Mouse (Mus musculus) heart, embryonic 12.5 days (tissue): Measurements from ENCODE around the gene Fbxo39. TPM values are rescaled to one million over a fixed set of nuclear protein-coding genes. Genes with fewer than 3 reads are reported as not detected.

Experiments
- ATAC-seq: fragments of 200-750 bp; cut with Nextera tagmentation; 2 replicates; pipeline ENCODE4 v1.8.0; 2017; ENCODE audit warnings: moderate TSS enrichment, moderate library complexity; ENCODE audit not compliant: insufficient number of reproducible peaks, low FRiP score
- H3K27ac ChIP-seq: fragments of 300-500 bp; sonication (generic); 2 replicates; pipeline ENCODE4 v1.5.1; 2016; ENCODE audit warnings: mild to moderate bottlenecking, moderate library complexity; ENCODE audit not compliant: poor library complexity, severe bottlenecking
- H3K27me3 ChIP-seq: fragments of 300-500 bp; sonication (generic); replicated peaks from 2 replicates; pipeline ENCODE4 v1.6.1; 2016; ENCODE audit warnings: mild to moderate bottlenecking, moderate library complexity
- H3K36me3 ChIP-seq: fragments of 300-500 bp; sonication (generic); 2 replicates; pipeline ENCODE4 v1.6.1; 2016; ENCODE audit warnings: mild to moderate bottlenecking, moderate library complexity
- H3K4me1 ChIP-seq: fragments of 300-500 bp; sonication (generic); replicated peaks from 2 replicates; pipeline ENCODE4 v1.6.1; 2016; ENCODE audit warnings: mild to moderate bottlenecking
- H3K4me2 ChIP-seq: fragments of 300-500 bp; sonication (generic); 2 replicates; pipeline ENCODE4 v1.6.1; 2016; ENCODE audit warnings: mild to moderate bottlenecking, moderate library complexity
- H3K4me3 ChIP-seq: fragments of 300-500 bp; sonication (generic); 2 replicates; pipeline ENCODE4 v1.5.1; 2016; ENCODE audit warnings: mild to moderate bottlenecking
- H3K9ac ChIP-seq: fragments of 300-500 bp; sonication (generic); 2 replicates; pipeline ENCODE4 v1.6.1; 2016; ENCODE audit warnings: mild to moderate bottlenecking, moderate library complexity
- H3K9me3 ChIP-seq: fragments of 300-500 bp; sonication (generic); replicated peaks from 2 replicates; pipeline ENCODE4 v1.6.1; 2016; ENCODE audit warnings: mild to moderate bottlenecking, moderate library complexity
- WGBS: fragments of 180-500 bp; shearing (Covaris S2); methylation state at CpG from one replicate; pipeline ENCODE4 v1.1.7; 2016; 5-methylcytosine and 5-hydroxymethylcytosine counted together
- polyA plus RNA-seq: library from polyadenylated mRNA; unstranded; fragments of >200 nt; fragmentation: Nextera tagmentation; extraction: Ambion mirVana; gene quantifications from 2 replicates; pipeline ENCODE4 v1.2.1, GENCODE M21; 2016

The Fbxo39 gene
- polyA plus RNA-seq: not detected in 2 replicates

DNA sequence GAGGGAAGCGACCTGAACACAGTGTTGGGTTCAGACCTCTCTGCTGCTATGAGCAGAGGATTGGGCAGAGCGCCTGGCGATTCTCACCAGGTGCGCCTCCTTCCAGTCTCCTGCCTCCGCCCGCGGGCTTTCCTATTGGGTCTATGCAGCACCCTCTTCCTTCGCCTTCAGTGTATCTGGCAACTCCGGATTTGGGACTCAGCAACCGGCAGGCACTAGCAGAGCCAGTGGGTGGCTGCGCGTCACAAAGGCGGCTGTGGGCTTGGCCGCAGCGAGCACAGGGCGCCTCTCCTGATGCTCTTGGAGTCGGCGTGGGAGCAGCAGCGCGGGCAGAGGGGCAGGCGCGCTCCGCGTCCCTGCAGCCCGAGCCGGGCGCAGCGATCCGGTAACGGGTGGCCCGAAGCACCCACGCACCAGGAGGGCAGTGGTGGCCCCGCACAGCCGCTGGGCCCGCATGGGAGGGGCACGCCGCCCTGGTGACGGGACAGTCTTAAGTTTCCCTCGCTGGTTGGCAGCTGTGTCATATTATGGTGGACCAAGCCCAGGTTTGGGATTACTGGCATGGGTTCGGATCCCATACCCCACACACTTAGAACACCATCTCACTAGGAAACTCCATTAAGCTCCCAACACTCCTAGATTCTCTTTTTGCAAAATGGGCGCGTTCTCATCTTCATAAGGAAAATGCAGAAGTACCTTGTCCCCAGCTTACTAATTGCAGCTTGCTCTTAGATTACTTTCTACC lies at the start of gene Fbxo39:
Gene Fbxo39, plus strand, starts transcription at position 294 of the 745 bp plus-strand sequence.
- H3K4me1 ChIP-seq: peaks cover 10% of the 10 kb centered on the region
- no peak within 1 kb of the TSS for H3K27ac ChIP-seq
- peaks cover 67% of the 10 kb centered on the region for H3K27me3 ChIP-seq
- WGBS: 9% methylated on average over 42 of the region's 42 CpGs
- H3K9ac ChIP-seq: peak within 1 kb of the TSS; percentile 19; the same call in 1 of the 2 replicates
- H3K4me3 ChIP-seq: peak within 1 kb of the TSS; percentile 40
- no peaks in the 10 kb centered on the region for H3K36me3 ChIP-seq
- no peak for ATAC-seq
- H3K4me2 ChIP-seq: peak within 1 kb of the TSS; percentile 71
- H3K9me3 ChIP-seq: no peaks in the 10 kb centered on the region

- peaks cover 22% of the 10 kb centered on the region for H3K4me1 ChIP-seq
- H3K27me3 ChIP-seq: peaks cover 59% of the 10 kb centered on the region
- WGBS: 6% methylated on average over 11 of the region's 11 CpGs
- ATAC-seq: no peak
- no peaks in the 10 kb centered on the region for H3K9me3 ChIP-seq
- H3K9ac ChIP-seq: peak overlapping the region; percentile 43; the same call in 1 of the 2 replicates
- peak overlapping the region; percentile 91 for H3K4me2 ChIP-seq
- no peak overlapping the region for H3K27ac ChIP-seq
- H3K4me3 ChIP-seq: peak overlapping the region; percentile 50
- no peaks in the 10 kb centered on the region for H3K36me3 ChIP-seq
These were observed 48.8 kb upstream of the Fbxo39 start for GRCm38 (mm10) chr11:72265483-72265882.

GRCm38 (mm10) chr11:72266207-72266959 lies 47.9 kb upstream of the Fbxo39 start:
- no peaks in the 10 kb centered on the region for H3K9me3 ChIP-seq

GRCm38 (mm10) chr11:72266960-72267560 lies 47.2 kb upstream of the Fbxo39 start, which contains the start of gene Slc13a5:
Gene Slc13a5 (minus strand): TSS chr11:72267222.
- Histone ChIP-seq H3K36me3 (no peaks in the 10 kb centered on the region), H3K4me2 (peak within 1 kb of the TSS; percentile 91), H3K27ac (no peak within 1 kb of the TSS), H3K9me3 (no peaks in the 10 kb centered on the region), H3K4me1 (peaks cover 29% of the 10 kb centered on the region), H3K9ac (peak within 1 kb of the TSS; percentile 47; the same call in 1 of the 2 replicates), H3K4me3 (peak within 1 kb of the TSS; percentile 50), H3K27me3 (peaks cover 58% of the 10 kb centered on the region)
- ATAC-seq: peak; percentile 55
- WGBS: 4% methylated on average over 36 of the region's 36 CpGs

More at GRCm38 (mm10) chr11:72266207-72266959, 47.9 kb upstream of the Fbxo39 start:
- peak overlapping the region; percentile 91 for H3K4me2 ChIP-seq
- peak overlapping the region; percentile 50 for H3K4me3 ChIP-seq
- peak; percentile 87 for ATAC-seq
- no peak overlapping the region for H3K27ac ChIP-seq
- 1% methylated on average over 46 of the region's 46 CpGs for WGBS
- H3K4me1 ChIP-seq: peaks cover 24% of the 10 kb centered on the region
- peak overlapping the region; percentile 47; the same call in 1 of the 2 replicates for H3K9ac ChIP-seq
- H3K36me3 ChIP-seq: no peaks in the 10 kb centered on the region
- peaks cover 59% of the 10 kb centered on the region for H3K27me3 ChIP-seq

DNA sequence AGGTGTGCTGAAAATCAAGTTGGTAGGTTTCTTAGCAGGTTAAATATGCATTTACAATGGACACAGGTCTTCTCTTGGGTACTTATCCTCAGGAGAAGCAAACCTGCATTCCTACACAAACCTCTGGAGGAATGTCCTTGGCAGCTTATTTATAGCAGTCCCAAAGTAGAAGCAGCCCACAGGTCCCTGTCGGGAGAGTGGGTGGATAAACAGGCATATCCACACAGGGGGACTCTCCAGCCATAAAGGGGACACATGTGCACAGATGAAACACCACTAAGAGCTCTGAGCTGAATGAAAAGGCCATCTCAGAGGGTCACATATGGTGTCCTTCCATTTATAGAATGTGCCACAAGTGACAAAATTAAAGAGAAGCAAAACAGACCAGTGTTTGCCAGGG lies 42.5 kb upstream of the Fbxo39 start:
- no peak overlapping the region for H3K27ac ChIP-seq
- no peak overlapping the region for H3K4me2 ChIP-seq
- no peak for ATAC-seq
- 18% methylated on average over 1 of the region's 1 CpGs for WGBS
- no peaks in the 10 kb centered on the region for H3K36me3 ChIP-seq
- peaks cover 16% of the 10 kb centered on the region for H3K4me1 ChIP-seq
- no peaks in the 10 kb centered on the region for H3K9me3 ChIP-seq
- peaks cover 24% of the 10 kb centered on the region for H3K27me3 ChIP-seq
- H3K4me3 ChIP-seq: no peak overlapping the region
- no peak overlapping the region for H3K9ac ChIP-seq

DNA sequence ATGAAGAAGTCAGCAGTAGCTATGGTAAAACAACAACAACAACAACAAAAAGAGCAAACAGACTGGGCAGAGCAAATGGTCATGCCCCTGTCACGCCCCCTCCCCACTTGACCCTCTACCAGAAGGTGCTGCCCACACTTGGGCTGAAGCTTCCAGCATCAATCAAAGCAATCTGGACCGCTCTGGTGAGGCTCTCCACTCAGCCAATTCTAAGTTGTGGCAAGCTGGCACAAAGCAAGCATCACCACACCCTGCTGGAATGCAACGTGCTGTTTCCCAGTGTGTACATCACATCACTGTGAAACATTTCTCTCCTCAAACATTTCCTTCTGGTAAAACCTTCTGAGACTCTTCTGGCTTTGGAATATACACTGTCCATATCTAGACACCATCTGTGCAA lies 40.9 kb upstream of the Fbxo39 start:
- no peak for ATAC-seq
- H3K4me3 ChIP-seq: no peak overlapping the region
- H3K36me3 ChIP-seq: no peaks in the 10 kb centered on the region
- peaks cover 7% of the 10 kb centered on the region for H3K4me1 ChIP-seq
- no peaks in the 10 kb centered on the region for H3K9me3 ChIP-seq
- 70% methylated on average over 3 of the region's 3 CpGs for WGBS
- H3K27me3 ChIP-seq: peaks cover 10% of the 10 kb centered on the region
- H3K4me2 ChIP-seq: no peak overlapping the region
- no peak overlapping the region for H3K9ac ChIP-seq
- H3K27ac ChIP-seq: no peak overlapping the region

GRCm38 (mm10) chr11:72281143-72281851 lies 32.9 kb upstream of the Fbxo39 start:
- H3K27ac ChIP-seq: no peak overlapping the region
- H3K4me3 ChIP-seq: no peak overlapping the region
- H3K9ac ChIP-seq: no peak overlapping the region
- ATAC-seq: no peak
- H3K9me3 ChIP-seq: 0 out of 2 replicates have a peak, but pooled peaks cover 6% of the 10 kb centered on the region
- H3K36me3 ChIP-seq: no peaks in the 10 kb centered on the region
- no peaks in the 10 kb centered on the region for H3K27me3 ChIP-seq
- no peak overlapping the region for H3K4me2 ChIP-seq
- WGBS: 75% methylated on average over 5 of the region's 5 CpGs
- H3K4me1 ChIP-seq: peaks cover 6% of the 10 kb centered on the region; the same call in 1 of the 2 replicates

DNA sequence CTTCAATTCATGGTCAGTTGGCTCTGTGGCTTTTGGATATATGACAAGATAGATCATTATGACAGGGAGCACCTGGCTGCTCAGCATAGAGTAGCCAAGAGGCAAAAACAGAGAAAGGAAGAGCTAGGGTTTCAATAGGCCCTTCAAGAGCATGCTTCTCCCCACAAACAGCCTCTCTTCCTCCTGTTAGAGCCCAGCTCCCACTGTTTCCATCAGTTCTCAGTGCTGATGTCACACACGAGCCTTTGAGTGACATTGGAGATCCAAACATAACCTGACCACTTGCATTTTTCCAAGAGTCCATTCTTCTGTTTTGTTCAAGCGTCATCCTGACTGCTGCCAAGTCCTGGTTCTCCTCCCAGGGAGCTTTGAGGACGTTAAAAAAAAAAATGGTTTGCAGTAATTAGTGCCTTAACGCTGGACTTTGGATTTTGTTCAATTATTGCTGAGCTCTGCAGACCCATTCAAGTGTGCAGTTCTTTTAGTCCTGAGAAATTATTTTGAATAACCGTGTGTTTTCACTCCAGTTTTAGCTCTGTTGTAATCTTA lies 32.3 kb upstream of the Fbxo39 start:
- no peak for ATAC-seq
- Histone ChIP-seq H3K4me3 (no peak overlapping the region), H3K4me1 (peaks cover 6% of the 10 kb centered on the region; the same call in 1 of the 2 replicates), H3K4me2 (no peak overlapping the region), H3K9ac (no peak overlapping the region), H3K27ac (no peak overlapping the region), H3K9me3 (0 out of 2 replicates have a peak, but pooled peaks cover 6% of the 10 kb centered on the region), H3K36me3 (no peaks in the 10 kb centered on the region), H3K27me3 (no peaks in the 10 kb centered on the region)
- 64% methylated on average over 5 of the region's 5 CpGs for WGBS

- H3K9ac ChIP-seq: no peak overlapping the region
These were observed 30.6 kb upstream of the Fbxo39 start for GRCm38 (mm10) chr11:72283486-72284224.

More at GRCm38 (mm10) chr11:72283486-72284224, 30.6 kb upstream of the Fbxo39 start:
- Histone ChIP-seq H3K4me2 (no peak overlapping the region), H3K9me3 (0 out of 2 replicates have a peak, but pooled peaks cover 6% of the 10 kb centered on the region), H3K4me3 (no peak overlapping the region), H3K27ac (no peak overlapping the region), H3K4me1 (peaks cover 6% of the 10 kb centered on the region; the same call in 1 of the 2 replicates), H3K27me3 (no peaks in the 10 kb centered on the region), H3K36me3 (no peaks in the 10 kb centered on the region)
- 81% methylated on average over 16 of the region's 16 CpGs for WGBS
- ATAC-seq: no peak
